Mouse (Mus musculus): ENCODE measurements at regions not wholly inside any gene's neighbourhood (a gene's known extent, or its start where the extent isn't known, plus 50 kb on each side); places are given as distances from the start of the nearest gene placed in this dataset.

- no peak for DNase-seq (ENCODE audit: low read depth, low spot score)
Measured at GRCm38 (mm10) chr8:92518486-92518885, 155.6 kb upstream of the Irx6 start.

- no peak for DNase-seq (ENCODE audit: low read depth, low spot score)
Measured at GRCm38 (mm10) chr8:92522519-92522918, 151.6 kb upstream of the Irx6 start.

GRCm38 (mm10) chr8:92529756-92530155 is 144.3 kb upstream of the Irx6 start:
- DNase-seq (ENCODE audit: low read depth, low spot score): no peak

GRCm38 (mm10) chr8:92540636-92541035 is 133.5 kb upstream of the Irx6 start:
- DNase-seq (ENCODE audit: low read depth, low spot score): no peak

GRCm38 (mm10) chr8:92545347-92546059 is 128.6 kb upstream of the Irx6 start:
- no peak for DNase-seq (ENCODE audit: low read depth, low spot score)

- DNase-seq (ENCODE audit: low read depth, low spot score): no peak
Measured at GRCm38 (mm10) chr8:92555140-92555539, 118.9 kb upstream of the Irx6 start.

- no peak for DNase-seq (ENCODE audit: low read depth, low spot score)
Measured at GRCm38 (mm10) chr8:92555631-92556030, 118.5 kb upstream of the Irx6 start.

GRCm38 (mm10) chr8:92562471-92562870 is 111.6 kb upstream of the Irx6 start:
- DNase-seq (ENCODE audit: low read depth, low spot score): no peak

- no peak for DNase-seq (ENCODE audit: low read depth, low spot score)
Measured at GRCm38 (mm10) chr8:92562962-92563361, 111.1 kb upstream of the Irx6 start.

GRCm38 (mm10) chr8:92569650-92570049 is 104.4 kb upstream of the Irx6 start:
- DNase-seq (ENCODE audit: low read depth, low spot score): no peak

GRCm38 (mm10) chr8:92579446-92579845 is 94.6 kb upstream of the Irx6 start:
- peak; percentile 63 for DNase-seq (ENCODE audit: low read depth, low spot score)

GRCm38 (mm10) chr8:92581051-92581450 is 93.0 kb upstream of the Irx6 start:
- DNase-seq (ENCODE audit: low read depth, low spot score): no peak

- DNase-seq (ENCODE audit: low read depth, low spot score): no peak
Measured at GRCm38 (mm10) chr8:92600766-92601165, 73.3 kb upstream of the Irx6 start.

- no peak for DNase-seq (ENCODE audit: low read depth, low spot score)
Measured at GRCm38 (mm10) chr8:92602973-92603372, 71.1 kb upstream of the Irx6 start.

GRCm38 (mm10) chr8:92605631-92606030 is 68.5 kb upstream of the Irx6 start:
- DNase-seq (ENCODE audit: low read depth, low spot score): no peak

GRCm38 (mm10) chr8:92607604-92608003 is 66.5 kb upstream of the Irx6 start:
- DNase-seq (ENCODE audit: low read depth, low spot score): no peak

- DNase-seq (ENCODE audit: low read depth, low spot score): no peak
Measured at GRCm38 (mm10) chr8:92609908-92610307, 64.2 kb upstream of the Irx6 start.

- no peak for DNase-seq (ENCODE audit: low read depth, low spot score)
Measured at GRCm38 (mm10) chr8:92610487-92611059, 63.5 kb upstream of the Irx6 start.

GRCm38 (mm10) chr8:92613486-92613885 is 60.6 kb upstream of the Irx6 start:
- DNase-seq (ENCODE audit: low read depth, low spot score): peak; percentile 51

GRCm38 (mm10) chr8:92616341-92617115 is 57.6 kb upstream of the Irx6 start:
- no peak for DNase-seq (ENCODE audit: low read depth, low spot score)

GRCm38 (mm10) chr8:92618281-92618680 is 55.8 kb upstream of the Irx6 start:
- peak; percentile 7 for DNase-seq (ENCODE audit: low read depth, low spot score)

Measured in ES-CJ7 (cell line).